Mouse (Mus musculus): ENCODE results near the gene Tmem51. TPM values are rescaled to one million over a fixed set of nuclear protein-coding genes. Genes with fewer than 3 reads are reported as not detected.

Gene Tmem51
- total and polyA plus RNA-seq, 2 experiments from 2014 or later: 34.4 to 46.8 TPM

DNA sequence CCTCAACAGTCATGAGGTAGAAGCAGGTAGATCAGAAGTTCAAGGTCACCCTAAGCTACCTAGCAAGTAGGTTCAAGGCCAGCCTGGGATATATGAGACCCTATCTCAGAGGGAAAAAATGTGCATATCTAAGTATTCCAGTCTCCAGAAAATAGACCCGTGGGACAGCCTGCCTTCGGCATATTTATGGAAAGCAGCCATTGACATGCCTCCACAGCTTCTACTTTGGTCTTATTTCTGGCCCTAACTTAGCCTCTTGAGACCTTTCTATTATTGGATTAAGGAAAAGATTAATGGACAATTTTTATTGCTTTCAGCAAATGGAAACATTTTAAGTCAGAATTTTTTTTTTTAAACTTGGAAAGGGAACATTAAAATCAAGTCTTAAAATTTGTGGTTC lies 57.1 kb downstream of the Tmem51 start:
- TF ChIP-seq CTCF (IDR thresholded peaks at IDR 0.05; ENCODE audit: low read depth) (no peak), EP300 (IDR thresholded peaks at IDR 0.05; ENCODE audit: low read depth) (no peak)
- H3K27ac ChIP-seq (ENCODE audit: low read depth): no peak overlapping the region
- no peak for ATAC-seq (ENCODE audit: insufficient read depth, low read depth)
- no peak overlapping the region for H3K4me3 ChIP-seq (ENCODE audit: low read depth, low read length)
- H3K27me3 ChIP-seq (ENCODE audit: control insufficient read depth, insufficient read depth, low read length): no peaks in the 10 kb centered on the region
- no peak for DNase-seq (ENCODE audit: low spot score)
- WGBS: 33% methylated on average over 2 of the region's 2 CpGs
- no peak overlapping the region for H3K4me2 ChIP-seq (ENCODE audit: low read depth, low read length)
- H3K36me3 ChIP-seq (replicated peaks; ENCODE audit: control insufficient read depth, insufficient read depth, low read length): peaks cover 10% of the 10 kb centered on the region
- no peak overlapping the region for H3K9ac ChIP-seq (replicated peaks; ENCODE audit: low read depth, low read length)
- H3K4me1 ChIP-seq (ENCODE audit: control insufficient read depth, insufficient read depth): peaks cover 7% of the 10 kb centered on the region
- no peaks in the 10 kb centered on the region for H3K9me3 ChIP-seq (replicated peaks; ENCODE audit: control insufficient read depth, low read length)

DNA sequence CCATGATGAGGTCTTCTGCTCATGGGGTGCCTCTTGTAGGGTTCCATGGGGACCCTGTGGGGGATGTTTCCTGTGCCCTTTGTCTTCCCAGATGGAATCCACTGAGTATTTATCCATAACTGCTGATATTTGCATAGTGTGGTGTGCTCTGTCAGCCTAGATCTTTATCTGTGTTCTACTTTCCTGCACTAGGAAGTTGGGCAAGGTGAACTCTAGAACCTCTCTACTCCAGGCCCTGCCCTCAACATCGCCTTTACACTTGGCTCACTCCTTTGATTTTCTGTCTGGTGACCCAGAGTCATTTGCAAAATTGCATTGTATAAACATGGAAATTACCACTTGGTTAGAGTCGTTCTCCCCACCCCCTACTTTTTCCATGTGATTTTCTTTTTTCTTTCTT lies 59.6 kb downstream of the Tmem51 start:
- Histone ChIP-seq H3K9ac (replicated peaks; ENCODE audit: low read depth, low read length) (no peak overlapping the region), H3K9me3 (replicated peaks; ENCODE audit: control insufficient read depth, low read length) (no peaks in the 10 kb centered on the region), H3K36me3 (replicated peaks; ENCODE audit: control insufficient read depth, insufficient read depth, low read length) (no peaks in the 10 kb centered on the region), H3K27me3 (ENCODE audit: control insufficient read depth, insufficient read depth, low read length) (no peaks in the 10 kb centered on the region), H3K27ac (ENCODE audit: low read depth) (no peak overlapping the region), H3K4me1 (ENCODE audit: control insufficient read depth, insufficient read depth) (peaks cover 7% of the 10 kb centered on the region), H3K4me3 (ENCODE audit: low read depth, low read length) (no peak overlapping the region), H3K4me2 (ENCODE audit: low read depth, low read length) (no peak overlapping the region)
- 92% methylated on average over 2 of the region's 2 CpGs for WGBS
- ATAC-seq (ENCODE audit: insufficient read depth, low read depth) (no peak), DNase-seq (ENCODE audit: low spot score) (no peak)
- TF ChIP-seq EP300 (IDR thresholded peaks at IDR 0.05; ENCODE audit: low read depth) (no peak), CTCF (IDR thresholded peaks at IDR 0.05; ENCODE audit: low read depth) (no peak)

DNA sequence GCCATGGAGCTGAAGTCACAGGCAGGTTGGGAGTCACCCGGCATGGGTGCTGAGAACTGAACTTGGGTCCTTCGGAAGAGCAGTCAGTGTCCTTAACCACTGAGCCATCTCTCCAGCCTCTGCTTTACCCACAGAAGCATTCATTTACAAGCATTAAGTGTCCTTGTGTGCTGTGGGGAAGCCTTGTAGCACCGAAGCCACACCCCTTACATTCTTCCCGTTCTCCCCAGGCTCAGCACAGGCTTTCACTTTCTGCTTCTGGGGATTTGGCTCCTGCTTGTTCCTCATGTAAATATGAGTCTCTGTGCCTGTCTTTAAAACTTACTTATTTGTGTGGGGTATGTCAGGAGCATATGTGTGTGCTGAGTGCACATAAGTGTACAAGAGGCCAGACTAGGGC lies 60.9 kb downstream of the Tmem51 start:
- ATAC-seq (ENCODE audit: insufficient read depth, low read depth): no peak
- H3K9me3 ChIP-seq (replicated peaks; ENCODE audit: control insufficient read depth, low read length): no peaks in the 10 kb centered on the region
- H3K27ac ChIP-seq (ENCODE audit: low read depth): no peak overlapping the region
- H3K4me1 ChIP-seq (ENCODE audit: control insufficient read depth, insufficient read depth): no peaks in the 10 kb centered on the region; the same call in 1 of the 2 replicates
- H3K4me2 ChIP-seq (ENCODE audit: low read depth, low read length): no peak overlapping the region
- WGBS: 71% methylated on average over 4 of the region's 4 CpGs
- H3K36me3 ChIP-seq (replicated peaks; ENCODE audit: control insufficient read depth, insufficient read depth, low read length): no peaks in the 10 kb centered on the region
- H3K27me3 ChIP-seq (ENCODE audit: control insufficient read depth, insufficient read depth, low read length): no peaks in the 10 kb centered on the region
- no peak overlapping the region for H3K9ac ChIP-seq (replicated peaks; ENCODE audit: low read depth, low read length)
- H3K4me3 ChIP-seq (ENCODE audit: low read depth, low read length): no peak overlapping the region
- no peak for TF ChIP-seq EP300 (IDR thresholded peaks at IDR 0.05; ENCODE audit: low read depth)
- no peak for TF ChIP-seq CTCF (IDR thresholded peaks at IDR 0.05; ENCODE audit: low read depth)
- no peak for DNase-seq (ENCODE audit: low spot score)

DNA sequence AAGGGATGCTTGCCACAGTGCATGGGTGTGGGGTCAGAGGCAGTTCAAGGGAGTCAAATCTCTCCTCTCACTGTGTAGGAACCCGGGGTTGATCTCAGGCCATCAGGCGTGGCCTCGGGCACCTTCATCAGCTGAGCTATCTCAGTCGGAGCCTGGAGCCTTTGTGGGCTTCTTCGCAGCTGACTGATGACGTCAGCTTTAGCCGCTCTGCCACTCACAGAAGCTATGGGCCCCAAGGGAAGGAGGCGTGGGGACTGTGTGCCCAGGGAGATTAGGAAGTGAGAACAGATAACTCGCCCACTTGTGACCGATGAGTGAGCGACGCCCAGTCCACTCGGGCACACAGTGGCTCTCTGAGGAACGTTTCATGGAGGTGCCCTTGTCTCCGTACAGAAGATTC lies 66.4 kb downstream of the Tmem51 start:
- peak; percentile 52 for ATAC-seq (ENCODE audit: insufficient read depth, low read depth)
- Histone ChIP-seq H3K9ac (replicated peaks; ENCODE audit: low read depth, low read length) (peak overlapping the region; percentile 31; the same call in 1 of the 2 replicates), H3K4me1 (ENCODE audit: control insufficient read depth, insufficient read depth) (peaks cover 19% of the 10 kb centered on the region), H3K27me3 (ENCODE audit: control insufficient read depth, insufficient read depth, low read length) (no peaks in the 10 kb centered on the region), H3K27ac (ENCODE audit: low read depth) (peak overlapping the region; percentile 7; the same call in 1 of the 2 replicates), H3K4me2 (ENCODE audit: low read depth, low read length) (peak overlapping the region; percentile 19), H3K9me3 (replicated peaks; ENCODE audit: control insufficient read depth, low read length) (no peaks in the 10 kb centered on the region), H3K36me3 (replicated peaks; ENCODE audit: control insufficient read depth, insufficient read depth, low read length) (no peaks in the 10 kb centered on the region), H3K4me3 (ENCODE audit: low read depth, low read length) (no peak overlapping the region)
- no peak for TF ChIP-seq CTCF (IDR thresholded peaks at IDR 0.05; ENCODE audit: low read depth)
- TF ChIP-seq EP300 (IDR thresholded peaks at IDR 0.05; ENCODE audit: low read depth): peak; percentile 60; the same call in 1 of the 2 replicates
- WGBS: 8% methylated on average over 15 of the region's 15 CpGs
- DNase-seq (ENCODE audit: low spot score): peak; percentile 75

DNA sequence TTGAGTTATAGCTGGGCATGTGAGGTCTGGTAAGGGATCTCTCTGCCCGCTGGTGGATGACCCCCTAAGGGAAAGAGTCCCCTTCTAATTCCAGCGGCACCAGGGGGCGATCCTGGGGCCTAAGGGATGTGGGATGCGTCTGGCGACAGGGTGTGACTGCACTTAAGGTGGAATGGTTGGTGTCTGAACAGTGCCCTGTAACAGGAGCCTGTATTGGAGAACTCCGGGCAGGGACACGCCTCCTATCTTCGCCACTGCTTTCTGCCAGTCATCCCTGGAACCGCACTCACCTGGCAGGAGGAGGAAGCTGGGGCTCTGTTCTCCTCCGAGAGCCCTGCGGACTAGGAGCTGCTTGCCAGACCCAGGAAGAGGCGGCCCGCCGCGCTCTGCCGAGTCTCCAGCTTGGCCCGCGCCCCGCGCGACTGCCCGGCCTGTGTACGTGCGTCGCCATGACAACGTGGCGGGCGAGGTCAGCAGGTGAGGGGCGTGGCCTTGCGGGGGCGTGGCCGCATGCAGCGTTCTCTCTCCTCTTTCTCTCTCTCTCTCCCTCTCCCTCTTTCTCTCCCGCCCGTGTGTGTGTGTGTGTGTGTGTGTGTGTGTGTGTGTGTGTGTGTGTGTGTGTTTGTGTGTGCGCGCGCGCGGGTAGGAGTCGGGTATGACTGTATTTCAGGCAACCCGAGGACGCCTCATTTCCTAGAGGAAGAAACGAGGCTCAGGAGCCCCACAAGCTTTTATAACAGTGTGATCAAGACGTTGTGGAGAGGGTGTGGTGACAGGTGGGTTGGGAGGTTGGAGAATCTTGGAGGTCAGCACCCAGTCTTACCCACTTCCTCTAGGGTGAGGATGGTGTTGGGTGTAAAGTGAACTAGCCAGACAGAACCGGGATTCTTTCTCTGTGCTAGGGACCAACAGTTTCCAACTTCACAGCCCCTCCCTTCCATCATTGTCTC lies 69.2 kb downstream of the Tmem51 start, which contains the start of gene Fhad1:
Gene Fhad1, minus strand, starts transcription at position 424 of the 950 bp plus-strand sequence.
- Histone ChIP-seq H3K27me3 (ENCODE audit: control insufficient read depth, insufficient read depth, low read length) (no peaks in the 10 kb centered on the region), H3K4me3 (ENCODE audit: low read depth, low read length) (peak within 1 kb of the TSS; percentile 42), H3K36me3 (replicated peaks; ENCODE audit: control insufficient read depth, insufficient read depth, low read length) (no peaks in the 10 kb centered on the region), H3K9me3 (replicated peaks; ENCODE audit: control insufficient read depth, low read length) (no peaks in the 10 kb centered on the region), H3K4me2 (ENCODE audit: low read depth, low read length) (peak within 1 kb of the TSS; percentile 69), H3K9ac (replicated peaks; ENCODE audit: low read depth, low read length) (peak within 1 kb of the TSS; percentile 31; the same call in 1 of the 2 replicates), H3K4me1 (ENCODE audit: control insufficient read depth, insufficient read depth) (peaks cover 19% of the 10 kb centered on the region), H3K27ac (ENCODE audit: low read depth) (no peak within 1 kb of the TSS)
- 0 out of 2 replicates have a peak, but pooled peaks have one; percentile 14 for TF ChIP-seq CTCF (IDR thresholded peaks at IDR 0.05; ENCODE audit: low read depth)
- TF ChIP-seq EP300 (IDR thresholded peaks at IDR 0.05; ENCODE audit: low read depth): no peak
- 2% methylated on average over 44 of the region's 46 CpGs for WGBS
- ATAC-seq (ENCODE audit: insufficient read depth, low read depth) (peak; percentile 86), DNase-seq (ENCODE audit: low spot score) (peak; percentile 63)

All from heart, postnatal 0 days (tissue).